Mouse (Mus musculus) adrenal gland, postnatal 36 days (tissue): ENCODE measurements around the gene Sh3pxd2a. TPM values are rescaled to one million over a fixed set of nuclear protein-coding genes. Genes with fewer than 3 reads are reported as not detected.

ENCODE experiments used
- DNase-seq, 2 experiments: peaks; one replicate each; pipeline ENCODE4 v3.0.0; 2021; ENCODE audit warnings: mixed read lengths in 1 of 2
- total RNA-seq, 2 experiments: library from RNA; stranded (reverse); gene quantifications; 2 replicates each; pipeline ENCODE4 v1.2.3; 2021

The Sh3pxd2a gene
- total RNA-seq, 2 experiments from 2014 or later, result 46.5 to 65.9 TPM

DNA sequence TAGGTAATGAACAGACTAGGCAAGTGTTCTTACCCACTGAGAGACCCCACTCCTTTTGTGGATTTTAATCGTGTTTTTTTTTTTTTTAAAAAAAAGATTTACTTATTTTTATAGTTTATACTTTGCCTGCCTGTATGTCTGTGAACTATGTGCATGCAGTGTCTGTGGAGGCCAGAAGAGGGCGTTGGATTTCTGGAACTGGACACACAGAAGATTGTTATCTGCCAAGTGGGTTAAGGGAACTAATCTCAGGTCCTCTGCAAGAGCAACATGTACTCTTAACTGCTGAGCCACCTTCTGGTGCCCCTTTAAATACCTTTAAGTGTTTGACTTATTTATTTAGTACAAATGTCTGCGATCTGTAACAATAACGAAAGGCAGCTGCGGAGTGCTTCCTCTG lies 92.2 kb downstream of the Sh3pxd2a start:
- DNase-seq, result no peak

DNA sequence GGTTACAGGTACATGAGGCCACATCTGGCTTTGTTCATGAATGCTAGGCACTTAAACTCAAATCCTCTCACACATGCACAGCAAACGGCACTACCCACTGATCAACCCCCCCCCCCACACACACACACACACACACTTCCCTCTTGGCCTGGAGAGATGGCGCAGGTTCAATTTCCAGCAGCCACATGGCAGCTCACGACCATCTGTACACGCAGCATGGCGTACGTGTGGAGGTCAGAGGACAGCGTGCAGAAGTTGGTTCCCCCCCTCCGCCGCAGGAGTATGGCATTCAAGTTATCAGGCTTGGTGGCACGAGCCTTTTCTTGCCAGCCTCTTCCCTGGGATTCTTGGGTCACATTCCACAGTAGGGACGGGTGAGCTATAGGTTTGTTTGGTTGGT lies 92.7 kb downstream of the Sh3pxd2a start:
- DNase-seq, result no peak

DNA sequence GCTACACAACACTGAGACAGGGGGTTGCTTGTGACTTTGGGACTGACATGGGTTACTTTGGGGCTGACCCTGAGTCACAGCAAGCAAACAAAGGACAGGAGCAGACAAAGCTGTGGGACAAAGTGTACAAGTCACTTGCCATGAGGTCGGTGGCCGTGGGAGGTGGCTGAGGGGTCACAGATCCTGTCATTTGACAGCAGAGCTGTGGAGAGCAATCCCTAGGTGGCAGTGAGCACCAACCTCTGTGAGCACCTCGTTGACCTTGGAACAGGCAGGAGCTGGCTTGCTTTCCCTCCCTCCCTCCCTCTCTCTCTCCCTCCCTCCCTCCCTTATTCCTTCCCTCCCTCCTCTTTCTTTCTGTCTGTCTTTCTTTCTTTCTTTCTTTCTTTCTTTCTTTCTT lies 95.2 kb downstream of the Sh3pxd2a start:
- no peak for DNase-seq

DNA sequence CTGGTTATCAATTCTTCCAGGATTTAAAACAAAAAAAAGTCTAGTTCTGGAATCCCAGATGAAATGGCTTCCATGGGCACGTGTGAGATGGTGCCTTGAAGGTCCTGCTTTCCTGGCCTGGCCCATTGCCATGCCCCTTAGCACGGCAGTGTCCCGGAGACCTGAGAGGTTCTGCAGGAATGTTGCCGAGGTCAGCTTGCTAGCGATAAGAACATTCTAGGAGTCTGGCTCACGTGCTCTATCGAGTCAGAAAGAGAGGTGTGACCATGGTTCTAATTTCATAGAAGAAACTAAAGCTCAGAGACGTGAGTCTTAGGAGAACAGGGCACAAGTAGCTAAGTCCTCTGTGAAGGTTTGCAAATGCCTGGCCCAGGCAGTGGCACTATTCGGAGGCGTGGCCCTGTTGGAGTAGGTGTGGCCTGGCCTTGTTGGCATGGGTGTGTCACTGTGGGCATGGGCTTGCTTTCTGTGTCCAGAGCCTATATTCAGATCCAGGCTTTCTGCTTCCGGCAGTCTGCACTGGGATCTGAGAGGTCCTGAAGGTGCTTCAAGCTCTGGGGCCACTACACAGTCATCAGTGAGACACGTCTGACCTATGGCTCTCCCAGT lies 96.8 kb downstream of the Sh3pxd2a start:
- no peak for DNase-seq

DNA sequence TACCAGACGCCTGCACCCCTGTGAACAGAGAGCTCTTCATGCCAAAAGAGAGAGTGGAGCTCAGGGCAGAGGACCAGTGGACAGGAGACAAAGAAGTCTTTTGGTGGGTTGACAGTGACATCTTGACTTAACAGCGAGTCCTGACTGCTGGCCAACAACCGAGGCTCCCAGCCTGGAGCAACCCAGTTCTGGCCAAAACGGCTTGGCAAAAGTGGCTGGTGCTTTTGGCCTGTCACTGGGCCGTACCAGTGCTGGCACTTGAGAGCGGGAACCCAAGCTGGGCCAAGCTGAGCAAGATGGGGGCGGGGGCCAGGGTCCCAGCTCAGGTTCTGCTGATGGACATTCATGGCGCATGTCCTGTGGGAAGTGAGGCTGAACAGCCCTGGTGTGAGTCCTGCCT lies 97.6 kb downstream of the Sh3pxd2a start:
- DNase-seq, result no peak

DNA sequence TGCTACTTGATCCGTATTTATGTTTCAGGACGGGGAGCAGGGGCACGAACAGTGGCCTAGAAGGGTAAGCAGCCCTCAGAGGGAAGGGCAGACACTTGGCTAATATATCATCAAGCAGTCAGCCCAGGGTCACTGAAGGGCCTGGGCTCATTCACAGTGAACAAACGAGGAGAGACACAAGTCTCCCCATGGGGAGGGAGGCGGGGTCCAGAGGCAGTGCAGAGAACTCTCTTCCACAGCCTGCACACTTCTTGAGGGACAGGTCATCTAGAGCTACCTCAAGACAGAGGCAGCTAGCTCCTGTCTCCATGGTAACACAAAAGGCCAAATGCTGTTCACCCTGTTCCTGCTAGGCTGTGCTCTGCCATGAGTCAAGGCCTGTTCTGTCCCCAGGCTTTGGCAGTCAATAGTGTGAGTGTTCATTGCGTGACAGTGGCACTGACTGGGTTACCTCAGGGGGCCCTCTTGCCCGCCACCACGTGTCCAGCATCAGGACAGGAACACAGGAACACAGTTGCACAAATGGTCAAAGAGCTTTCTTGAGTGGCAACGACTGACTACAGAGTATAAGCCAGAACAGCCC lies 101.0 kb downstream of the Sh3pxd2a start:
- DNase-seq, result peak; percentile 46 to 56

DNA sequence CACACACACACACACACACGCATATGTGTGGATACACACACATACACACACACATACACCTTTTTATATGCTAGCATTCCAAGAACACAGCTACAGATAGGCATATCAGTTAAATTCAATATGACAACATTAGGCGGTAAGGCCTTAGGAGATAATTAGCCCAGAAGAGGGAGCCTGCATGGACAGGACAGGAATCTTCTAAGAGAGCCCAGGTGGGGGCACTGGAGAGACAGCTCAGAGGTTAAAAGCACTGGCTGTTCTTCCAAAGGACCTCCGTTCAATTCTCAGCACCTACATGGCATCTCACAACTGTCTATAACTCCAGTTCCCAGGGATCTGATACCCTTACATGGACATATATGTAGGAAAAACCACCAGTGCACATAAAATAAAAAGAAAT lies 103.3 kb downstream of the Sh3pxd2a start:
- DNase-seq, result no peak

DNA sequence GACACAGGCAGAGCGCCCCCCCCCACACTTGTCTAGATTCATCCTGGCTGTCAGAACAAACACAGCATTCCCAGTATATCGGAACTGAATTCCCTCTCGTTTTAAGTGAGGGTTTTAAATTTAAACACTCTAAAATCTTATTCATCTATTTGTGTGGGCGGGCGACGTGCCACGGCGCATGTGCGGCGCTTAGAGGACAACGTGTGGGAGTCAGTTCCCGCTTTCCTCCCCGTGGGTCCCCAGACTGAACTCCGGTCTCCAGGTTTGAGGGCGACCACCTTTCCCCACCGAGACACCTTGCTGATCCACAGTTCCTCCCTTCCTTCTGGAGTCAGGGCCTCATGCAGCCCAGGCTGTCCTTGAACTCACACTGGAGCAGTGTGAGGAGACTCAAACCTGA lies 104.2 kb downstream of the Sh3pxd2a start:
- no peak for DNase-seq

DNA sequence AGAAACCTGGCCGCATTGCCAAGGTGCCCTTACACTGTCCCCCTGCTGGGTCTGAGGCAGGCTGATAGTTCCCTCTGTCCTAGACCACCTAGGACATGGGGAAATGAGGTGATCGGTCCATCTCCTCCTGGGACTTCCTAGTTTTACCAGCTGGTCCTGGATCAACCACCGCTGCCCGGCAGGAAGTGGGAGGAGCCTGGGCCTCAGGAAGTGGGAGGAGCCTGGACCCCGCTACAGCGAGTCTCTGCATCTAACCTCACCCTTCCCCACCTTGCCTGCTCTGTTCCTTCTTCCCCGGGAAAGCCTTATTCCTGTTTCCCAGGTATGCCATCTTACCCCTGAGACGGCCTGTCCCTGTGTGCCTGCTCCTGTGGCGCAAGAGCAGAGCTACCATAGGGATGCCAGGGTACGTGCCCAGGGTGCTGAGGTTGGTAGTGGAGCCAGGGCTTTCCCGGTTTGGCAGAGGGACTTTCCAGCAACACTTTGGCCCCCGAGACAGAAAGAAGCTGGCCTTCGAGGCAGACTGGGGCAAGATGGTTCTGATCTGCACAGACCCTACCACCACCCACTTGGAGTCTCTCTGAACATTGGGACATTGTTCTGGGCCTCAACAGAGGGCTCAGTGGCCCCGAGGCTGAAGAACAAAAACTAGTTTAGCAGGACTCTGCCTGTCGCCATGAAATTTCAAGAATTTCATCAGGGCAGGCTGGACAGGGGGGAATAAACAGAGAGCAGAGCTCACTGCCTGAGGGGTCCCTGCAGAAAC lies 104.9 kb downstream of the Sh3pxd2a start:
- DNase-seq, result peak; percentile 28 to 41

DNA sequence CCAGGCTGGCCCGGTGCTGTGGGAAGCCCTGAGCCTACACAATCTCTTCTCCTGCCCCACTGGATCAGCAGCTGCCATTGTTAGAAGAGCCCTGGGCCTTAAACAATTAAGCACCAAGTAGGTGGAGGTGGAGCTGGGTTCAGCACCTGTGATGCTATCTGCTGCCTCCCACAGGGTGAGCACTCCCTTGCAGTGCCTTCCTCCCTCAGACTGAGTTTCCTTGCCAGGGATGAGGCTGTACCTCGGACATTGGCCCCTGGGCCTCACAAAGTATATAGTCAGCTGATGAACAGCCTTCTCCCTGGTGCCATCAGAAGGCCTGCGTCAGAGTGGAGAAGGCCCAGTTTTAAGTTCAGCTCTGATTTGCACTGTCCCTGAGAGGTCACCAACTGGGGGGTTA lies 106.9 kb downstream of the Sh3pxd2a start:
- DNase-seq, result no peak

DNA sequence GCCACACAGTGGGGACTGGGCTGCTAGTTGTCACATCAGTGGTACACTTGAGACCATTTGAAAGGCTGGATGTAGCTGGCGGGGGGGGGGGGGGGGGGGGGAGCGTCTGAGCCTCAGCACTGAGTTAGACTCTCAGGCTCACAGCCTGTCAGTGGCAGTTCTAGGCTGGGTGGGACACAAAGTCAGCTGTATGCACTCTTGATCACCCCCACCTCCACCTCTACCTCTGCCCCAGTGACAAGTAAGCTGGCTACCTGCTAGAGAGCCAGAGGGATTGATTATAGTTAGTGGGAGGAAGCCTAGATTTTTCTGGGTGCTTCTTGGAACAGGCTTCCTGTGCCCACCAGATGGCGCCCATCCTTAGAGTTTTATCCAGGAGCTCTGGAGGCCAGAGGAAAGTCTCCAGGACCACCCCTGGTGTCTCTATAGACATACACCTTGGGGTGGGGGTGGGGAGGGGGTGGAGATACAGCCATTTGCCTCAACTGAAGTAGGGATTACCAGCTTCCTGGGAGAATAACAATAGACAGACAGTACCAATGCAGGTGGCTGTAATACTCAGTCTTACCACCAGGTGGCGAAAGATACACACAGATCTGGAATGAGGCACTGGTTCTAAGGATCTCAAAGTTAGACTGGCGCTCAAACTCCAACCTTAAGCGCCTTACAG lies 107.9 kb downstream of the Sh3pxd2a start:
- peak; percentile 77 to 82 for DNase-seq

DNA sequence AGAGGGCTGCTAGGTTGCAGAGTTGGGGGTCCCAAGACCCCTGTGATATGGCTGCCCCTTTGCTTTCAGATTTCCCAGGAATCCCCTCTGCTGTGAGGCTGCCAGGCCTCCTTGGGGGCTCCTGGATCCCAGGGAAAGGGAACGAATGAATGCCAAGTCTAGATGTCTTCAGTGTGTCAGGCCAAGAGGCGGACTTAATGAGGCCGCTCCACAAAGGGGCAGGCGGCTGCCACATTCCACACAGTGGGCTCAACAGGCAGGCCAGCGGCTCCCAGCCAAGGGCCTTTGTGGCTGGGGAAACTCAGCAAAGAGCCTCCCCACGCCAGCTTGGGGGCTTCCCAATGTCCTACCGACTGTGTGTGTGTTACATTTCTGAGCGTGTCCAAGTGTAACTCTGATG lies 109.7 kb downstream of the Sh3pxd2a start:
- DNase-seq, result no peak

DNA sequence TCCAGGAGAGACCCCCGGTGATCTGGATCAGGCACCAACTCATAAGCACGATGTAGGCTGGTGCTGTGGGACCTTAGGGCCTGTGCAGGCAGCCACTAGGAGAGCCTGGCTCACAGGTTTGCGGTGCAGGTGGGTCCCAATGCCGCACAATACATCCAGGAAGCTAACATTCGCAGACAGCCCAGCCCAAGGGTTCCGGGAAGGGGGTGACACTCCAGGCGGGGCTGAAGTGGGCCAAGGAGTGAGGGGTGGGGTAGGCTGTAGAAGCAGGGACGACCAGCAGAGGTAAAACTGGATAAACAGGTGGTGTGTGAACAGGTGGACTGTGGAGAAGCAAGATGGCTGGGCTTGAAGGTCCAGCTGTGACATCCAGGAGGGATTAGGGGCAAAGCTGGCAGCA lies 115.2 kb downstream of the Sh3pxd2a start:
- no peak for DNase-seq

DNA sequence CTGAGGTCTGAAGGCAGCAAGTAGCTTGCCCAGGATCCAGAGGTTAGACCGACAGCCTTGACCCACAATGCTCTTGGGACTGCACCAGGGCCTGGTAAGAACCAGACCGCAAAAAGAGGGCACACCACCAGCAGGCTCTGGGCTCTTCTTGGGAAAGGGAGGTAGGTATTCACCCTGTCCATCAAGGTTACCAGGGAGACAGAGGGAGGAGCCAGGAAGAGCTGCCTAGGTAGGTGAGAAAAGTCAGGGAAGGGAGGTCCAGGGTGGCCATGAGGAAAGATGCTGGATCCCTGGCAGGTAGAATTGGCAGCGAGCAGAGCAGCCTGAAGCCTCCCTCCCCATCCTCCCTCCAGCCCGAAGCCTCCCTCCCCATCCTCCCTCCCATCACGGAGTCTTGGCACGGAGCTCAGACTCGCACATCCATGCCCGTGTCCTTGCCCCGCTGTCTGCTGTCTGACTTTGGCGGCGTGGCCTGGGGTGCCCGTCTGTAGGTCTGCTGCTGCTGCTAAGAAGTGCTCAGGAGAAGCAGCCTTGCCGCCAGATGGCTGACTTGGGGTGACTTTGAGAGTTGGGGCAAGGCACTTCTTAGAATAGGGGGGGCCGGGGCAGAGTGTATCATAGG lies 115.7 kb downstream of the Sh3pxd2a start:
- DNase-seq, result peak; percentile 74 to 76

DNA sequence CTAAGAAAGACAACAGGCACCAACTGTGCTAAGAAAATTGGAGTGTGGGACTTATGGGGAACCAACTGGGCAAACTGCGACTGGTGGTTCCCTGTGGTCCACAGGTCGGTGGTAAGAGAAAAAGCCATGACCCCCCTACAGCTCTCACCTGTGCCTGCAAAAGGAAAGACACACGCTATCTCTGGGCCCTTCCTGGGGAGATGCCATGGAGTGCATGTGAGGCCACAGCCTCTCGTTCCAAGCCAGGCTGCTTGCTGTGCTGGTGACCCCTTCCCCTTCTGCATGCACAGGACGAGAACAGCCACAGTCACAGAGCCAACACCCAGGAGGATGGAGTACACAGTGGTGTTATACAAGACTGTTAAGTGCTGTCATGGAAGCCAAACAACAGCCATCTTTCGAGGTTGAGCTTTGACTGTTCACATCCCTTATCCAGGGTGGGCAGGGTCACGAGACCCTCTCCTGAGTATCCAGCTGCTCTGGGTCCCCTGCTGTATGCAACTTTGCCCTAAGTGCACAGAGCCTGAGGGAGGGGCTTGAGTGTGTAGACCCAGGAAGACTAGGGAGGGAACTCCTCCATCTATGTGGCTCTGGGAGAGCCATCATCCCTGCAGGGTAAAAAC lies 117.1 kb downstream of the Sh3pxd2a start:
- DNase-seq, result no peak

DNA sequence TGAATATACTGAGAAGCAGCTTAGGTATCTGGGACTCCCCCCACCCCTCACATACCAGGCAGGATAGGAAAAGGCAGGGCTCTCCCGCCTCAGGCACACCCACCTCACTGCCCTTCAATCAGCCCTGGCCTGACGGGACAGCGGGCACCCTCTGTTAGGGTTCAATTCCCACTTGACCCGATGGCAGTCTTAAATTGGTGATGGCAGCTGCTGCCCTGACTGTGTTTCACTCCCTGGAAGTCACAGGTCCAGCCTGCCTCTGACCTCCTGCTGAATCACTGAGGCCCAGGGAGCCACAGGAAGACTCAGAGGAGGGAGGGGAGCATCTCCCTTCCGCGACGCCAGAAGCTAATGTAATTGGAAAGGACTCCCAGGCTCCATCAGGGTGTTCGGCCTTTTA lies 117.6 kb downstream of the Sh3pxd2a start:
- DNase-seq, result no peak

DNA sequence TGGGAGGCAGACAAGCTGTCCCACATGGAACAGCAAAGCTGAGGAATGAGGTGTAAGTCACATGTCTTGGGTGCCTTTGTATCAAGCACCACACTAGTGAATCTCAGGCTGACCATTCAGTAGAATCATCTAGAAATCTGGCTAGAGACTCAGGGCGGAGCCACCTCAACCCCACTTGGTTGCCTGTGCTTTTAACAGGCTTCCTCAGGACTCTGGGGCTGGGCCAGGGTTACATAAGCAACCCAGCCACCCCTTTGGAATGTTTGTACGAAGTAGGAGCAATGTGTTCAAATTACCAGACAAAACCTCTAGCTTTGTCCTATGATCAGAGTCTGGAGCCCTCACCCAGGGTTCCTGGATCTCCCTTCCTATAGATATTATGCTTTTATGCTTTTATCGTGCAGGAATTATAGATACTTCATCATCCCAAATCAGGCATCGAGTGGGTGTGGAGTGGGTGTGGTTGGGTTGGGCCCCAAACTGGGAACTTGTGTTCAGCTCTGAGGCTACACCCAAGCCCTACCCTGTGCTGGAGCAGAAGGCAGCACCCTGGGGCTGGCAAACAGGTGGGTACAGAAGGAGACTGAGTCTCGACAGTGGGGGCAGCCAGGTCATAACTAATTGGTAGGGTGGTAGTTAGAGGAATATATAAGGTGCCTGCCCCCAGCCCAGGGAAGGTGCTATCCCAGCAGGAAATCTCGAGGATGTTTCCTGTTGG lies 118.2 kb downstream of the Sh3pxd2a start:
- no peak for DNase-seq

DNA sequence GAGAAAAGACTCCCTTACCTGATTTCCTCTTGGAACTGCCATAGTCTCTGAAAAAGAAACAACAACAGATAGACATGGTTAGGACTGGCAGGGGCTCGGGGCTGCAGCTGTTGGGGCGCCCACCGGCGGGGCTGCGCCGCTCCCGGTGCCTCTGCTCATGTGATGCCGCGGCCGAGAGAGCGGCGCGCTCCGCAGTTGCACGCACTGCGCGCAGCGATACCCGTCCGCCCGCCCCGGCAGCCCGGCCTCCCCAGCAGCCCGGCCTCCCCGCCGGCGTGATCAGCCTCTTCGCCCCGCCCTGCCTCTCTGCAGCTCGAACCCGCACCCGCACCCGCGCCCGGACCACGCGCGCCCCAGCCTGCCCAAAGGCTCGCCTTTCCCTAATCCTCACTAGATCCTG lies 120.8 kb downstream of the Sh3pxd2a start:
- DNase-seq, result peak; percentile 55 to 62

DNA sequence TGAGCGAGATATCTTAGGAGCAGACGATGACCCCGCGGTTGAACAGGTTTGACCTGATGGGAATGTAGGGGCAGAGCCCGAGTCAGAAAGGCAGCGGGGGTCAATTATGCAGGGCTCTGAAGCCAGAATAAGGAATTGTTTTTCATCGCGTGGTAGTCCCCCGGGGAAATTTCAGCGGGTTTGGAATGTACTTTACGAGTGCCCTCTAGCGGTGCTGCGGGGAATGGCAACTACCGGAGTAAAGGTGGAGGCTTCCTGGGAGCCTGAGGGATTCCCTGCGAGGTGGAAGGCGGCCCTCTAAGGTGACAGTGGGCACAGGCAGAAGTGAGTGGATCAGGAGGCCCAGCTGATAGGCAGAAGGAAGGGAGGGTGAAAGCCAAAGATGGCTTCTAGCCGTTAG lies 125.0 kb downstream of the Sh3pxd2a start:
- DNase-seq, result peak; percentile 80 to 82

DNA sequence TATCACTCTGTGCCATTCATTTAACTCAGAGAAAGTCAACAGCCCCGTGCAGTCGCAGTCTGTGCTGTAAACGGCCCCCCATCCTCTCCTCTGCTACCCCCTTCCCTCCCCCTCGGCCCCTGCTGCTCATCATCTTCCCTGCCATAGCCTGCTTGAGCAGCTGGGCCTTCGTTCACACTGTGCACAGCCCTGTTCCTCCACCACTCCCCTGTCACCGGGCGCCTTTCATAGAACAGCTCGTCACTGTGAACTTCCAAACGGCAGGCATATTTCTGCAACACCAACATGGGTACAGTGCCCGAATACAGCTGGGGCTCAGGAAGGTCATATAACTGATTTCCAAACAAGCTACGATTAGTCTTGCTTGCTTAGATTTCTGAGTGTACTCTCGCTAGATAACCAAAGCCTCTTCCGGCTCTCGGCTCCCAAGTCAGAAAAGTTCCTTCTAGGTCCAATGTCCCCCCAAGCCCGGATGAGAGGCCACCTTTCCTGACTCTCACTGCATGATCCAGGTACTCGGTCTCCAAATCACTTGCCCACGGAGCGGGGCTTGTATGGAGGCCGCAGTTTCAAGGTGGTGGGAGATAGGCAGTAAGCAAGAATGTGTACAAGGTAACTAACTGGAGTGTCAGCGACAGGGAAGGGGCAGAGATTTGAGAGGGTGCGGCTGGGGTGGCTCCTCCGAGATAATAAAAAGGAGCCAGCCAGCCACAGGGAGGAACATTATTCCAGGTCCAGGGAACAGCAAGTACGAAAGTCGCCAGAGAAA lies 125.6 kb downstream of the Sh3pxd2a start:
- no peak for DNase-seq

DNA sequence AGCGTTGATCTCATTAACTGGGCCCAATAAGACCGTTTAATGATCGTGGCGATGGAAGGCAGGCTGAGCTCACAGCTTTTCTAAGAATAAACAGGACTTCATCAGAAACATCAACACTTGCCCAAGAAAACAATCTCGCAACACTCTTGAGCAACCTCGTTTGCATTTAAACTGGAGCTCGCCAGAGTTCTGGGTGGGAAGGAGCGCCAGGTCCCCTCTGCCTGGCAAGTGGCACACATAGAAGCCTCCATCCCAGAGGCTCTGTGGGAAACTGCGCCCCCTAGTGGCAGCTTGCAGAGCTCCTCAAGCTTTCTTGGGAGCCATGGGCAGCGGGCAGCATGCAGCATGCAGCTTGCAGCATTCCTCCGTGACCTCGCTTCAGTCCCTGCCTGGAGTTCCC lies 126.5 kb downstream of the Sh3pxd2a start:
- DNase-seq, result peak; percentile 94 to 95
